Mouse (Mus musculus): ENCODE data around the gene Nisch. TPM values are rescaled to one million over a fixed set of nuclear protein-coding genes. Genes with fewer than 3 reads are reported as not detected.

Nisch gene
- polyA plus RNA-seq, 1 experiment from 2014 or later: 309 TPM

DNA sequence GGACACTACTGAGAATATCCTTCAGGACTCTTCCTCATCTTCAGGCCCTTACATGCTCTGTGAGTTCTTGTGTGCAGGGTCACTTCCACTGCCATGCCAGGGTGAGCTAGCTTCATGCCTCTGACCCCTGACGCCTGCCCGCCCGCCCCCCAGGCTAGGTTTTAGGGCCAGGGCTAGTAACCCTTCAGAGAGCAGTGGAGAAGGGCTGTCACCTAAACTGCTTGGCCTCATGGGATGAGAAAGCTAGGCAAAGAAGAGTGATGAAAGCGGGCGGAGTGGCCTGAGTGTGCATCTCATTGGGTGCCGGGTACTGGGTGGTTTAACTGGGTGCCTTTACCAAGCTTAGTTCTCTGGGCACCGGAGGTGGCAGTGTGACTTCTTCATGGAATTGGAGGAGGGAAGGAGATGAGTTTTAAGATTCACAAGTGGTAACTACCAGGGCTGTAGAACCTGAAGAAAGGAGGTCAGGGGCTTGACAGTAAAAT lies 84.2 kb downstream of the Nisch start:
- ATAC-seq (ENCODE audit: low FRiP score): no peak
- Histone ChIP-seq H3K27ac (no peak overlapping the region), H3K36me3 (replicated peaks; ENCODE audit: control insufficient read depth, insufficient read depth) (peaks cover 29% of the 10 kb centered on the region), H3K4me1 (replicated peaks; ENCODE audit: control insufficient read depth, insufficient read depth, low read length) (peaks cover 31% of the 10 kb centered on the region), H3K9me3 (ENCODE audit: control insufficient read depth, low read length) (no peaks in the 10 kb centered on the region), H3K27me3 (ENCODE audit: control insufficient read depth, insufficient read depth, low read length) (no peaks in the 10 kb centered on the region), H3K4me3 (replicated peaks; ENCODE audit: low read length) (peak overlapping the region; percentile 85), H3K4me2 (replicated peaks) (peak overlapping the region; percentile 62), H3K9ac (0 out of 2 replicates have a peak overlapping the region, but pooled peaks have one; percentile 78)
- no peak for DNase-seq (ENCODE audit: low spot score)
- WGBS: 84% methylated on average over 7 of the region's 7 CpGs

DNA sequence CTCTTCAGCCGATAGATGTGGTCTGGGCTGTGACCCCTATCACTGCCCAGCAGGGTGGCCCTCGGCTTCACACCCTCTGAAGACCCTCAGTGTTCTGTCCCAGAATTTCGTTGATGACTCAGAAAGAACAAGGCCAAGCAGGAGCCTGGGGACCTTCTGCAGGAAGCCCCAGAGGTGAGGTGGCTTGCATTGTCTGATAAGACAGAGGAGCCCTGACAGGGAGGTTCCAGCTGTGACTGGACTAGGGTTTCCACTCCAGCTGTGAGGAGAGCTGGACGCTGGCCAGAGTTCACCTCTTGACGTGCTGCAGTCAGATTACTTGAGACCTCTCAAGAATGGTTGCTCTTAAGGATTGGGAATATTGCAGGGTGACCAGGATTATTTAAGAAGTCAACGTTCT lies 84.7 kb downstream of the Nisch start:
- Histone ChIP-seq H3K9me3 (ENCODE audit: control insufficient read depth, low read length) (no peaks in the 10 kb centered on the region), H3K4me1 (replicated peaks; ENCODE audit: control insufficient read depth, insufficient read depth, low read length) (peaks cover 36% of the 10 kb centered on the region), H3K9ac (peak overlapping the region; percentile 78), H3K4me3 (replicated peaks; ENCODE audit: low read length) (peak overlapping the region; percentile 85), H3K27ac (no peak overlapping the region; the same call in 1 of the 2 replicates), H3K4me2 (replicated peaks) (peak overlapping the region; percentile 62), H3K36me3 (replicated peaks; ENCODE audit: control insufficient read depth, insufficient read depth) (peaks cover 24% of the 10 kb centered on the region), H3K27me3 (ENCODE audit: control insufficient read depth, insufficient read depth, low read length) (no peaks in the 10 kb centered on the region)
- ATAC-seq (ENCODE audit: low FRiP score): no peak
- 10% methylated on average over 6 of the region's 6 CpGs for WGBS
- DNase-seq (ENCODE audit: low spot score): no peak

DNA sequence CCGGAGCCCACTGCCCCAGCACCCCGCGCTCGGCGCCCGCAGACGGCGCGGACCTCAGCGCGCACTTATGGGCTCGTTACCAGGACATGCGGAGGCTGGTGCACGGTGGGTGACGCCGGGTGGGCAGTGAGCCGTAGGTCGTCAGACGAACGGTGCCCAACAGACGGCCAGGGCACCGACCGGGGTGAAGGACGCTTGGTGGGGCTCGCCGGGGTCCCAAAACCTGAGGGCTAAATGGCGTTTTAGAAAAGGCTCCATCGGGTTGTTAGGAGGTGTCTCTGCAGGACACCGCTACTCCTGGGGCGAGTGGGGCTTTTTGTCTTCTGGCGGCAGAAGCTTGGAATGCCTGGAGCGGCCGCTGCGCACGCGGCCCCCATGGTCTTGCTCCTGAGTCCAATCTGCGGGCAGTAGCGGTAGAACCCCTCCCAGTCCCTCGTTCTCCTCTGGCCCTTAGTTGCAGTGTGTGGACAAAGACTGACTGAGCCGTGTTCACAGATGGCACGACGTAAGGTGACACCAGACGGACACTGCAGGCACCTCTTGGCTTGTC lies 85.4 kb downstream of the Nisch start:
- WGBS: under 1% methylated on average over 43 of the region's 43 CpGs
- ATAC-seq (ENCODE audit: low FRiP score) (0 out of 2 replicates have a peak, but pooled peaks have one; percentile 3), DNase-seq (ENCODE audit: low spot score) (peak; percentile 50)
- no peaks in the 10 kb centered on the region for H3K27me3 ChIP-seq (ENCODE audit: control insufficient read depth, insufficient read depth, low read length)
- peak overlapping the region; percentile 62 for H3K4me2 ChIP-seq (replicated peaks)
- H3K36me3 ChIP-seq (replicated peaks; ENCODE audit: control insufficient read depth, insufficient read depth): peaks cover 17% of the 10 kb centered on the region
- H3K27ac ChIP-seq: peak overlapping the region; percentile 90
- H3K4me1 ChIP-seq (replicated peaks; ENCODE audit: control insufficient read depth, insufficient read depth, low read length): peaks cover 37% of the 10 kb centered on the region
- peak overlapping the region; percentile 85 for H3K4me3 ChIP-seq (replicated peaks; ENCODE audit: low read length)
- no peaks in the 10 kb centered on the region for H3K9me3 ChIP-seq (ENCODE audit: control insufficient read depth, low read length)
- H3K9ac ChIP-seq: peak overlapping the region; percentile 78

DNA sequence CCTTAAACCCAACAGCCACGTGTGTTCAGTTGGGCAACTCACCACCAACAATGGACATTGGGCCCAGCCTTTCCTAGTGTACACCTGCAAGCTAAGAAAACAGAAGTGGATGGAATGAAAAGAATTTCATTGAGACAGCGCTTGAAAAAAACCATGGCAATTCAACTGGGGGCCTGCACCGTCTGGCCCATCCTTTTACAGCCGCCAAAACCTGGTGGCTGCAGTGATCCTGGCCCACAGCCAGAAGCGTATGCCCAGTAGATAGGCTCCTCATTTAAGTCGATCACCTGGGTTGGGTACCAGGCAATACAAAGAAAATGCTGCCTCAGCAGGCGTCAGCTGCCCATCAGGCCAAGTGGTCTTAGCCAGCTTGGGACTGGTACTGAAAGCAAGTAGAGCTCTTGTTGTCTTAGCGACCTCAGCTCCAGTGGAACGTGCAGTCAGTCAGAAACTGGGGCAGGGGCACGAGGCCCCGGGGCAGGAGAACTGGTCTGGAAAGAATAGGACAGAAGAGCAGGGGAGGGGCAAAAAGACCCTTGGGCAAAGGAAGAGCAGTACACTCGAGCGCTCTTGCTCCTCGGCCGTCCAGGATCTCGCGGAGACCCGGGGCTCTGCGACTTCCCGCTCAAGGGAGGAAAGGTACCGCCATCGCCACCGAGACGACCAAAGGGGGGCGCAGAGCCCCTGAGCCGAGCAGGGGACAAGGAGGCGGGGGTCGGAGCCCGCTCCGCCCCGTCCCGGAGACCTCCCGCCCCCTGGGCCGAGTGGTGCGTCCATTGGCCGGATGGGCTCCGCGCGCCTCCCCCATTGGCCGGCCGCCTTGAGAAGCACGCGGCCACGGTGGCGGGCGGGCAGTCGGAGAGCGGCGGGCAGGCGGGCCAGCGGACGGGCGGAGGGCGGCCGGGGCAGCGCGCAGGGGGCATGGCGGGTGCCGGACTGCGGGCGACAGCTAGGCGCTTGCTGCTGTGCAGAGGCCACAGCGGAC lies 86.2 kb downstream of the Nisch start, which contains the start of gene Nt5dc2:
TSS of gene Nt5dc2 (plus strand) at position 818 of the 985 bp plus-strand sequence.
- peak; percentile 84 for ATAC-seq (ENCODE audit: low FRiP score)
- Histone ChIP-seq H3K9ac (peak within 1 kb of the TSS; percentile 78), H3K4me1 (replicated peaks; ENCODE audit: control insufficient read depth, insufficient read depth, low read length) (peaks cover 37% of the 10 kb centered on the region), H3K4me2 (replicated peaks) (peak within 1 kb of the TSS; percentile 62), H3K9me3 (ENCODE audit: control insufficient read depth, low read length) (no peaks in the 10 kb centered on the region), H3K27ac (peak within 1 kb of the TSS; percentile 90), H3K4me3 (replicated peaks; ENCODE audit: low read length) (peak within 1 kb of the TSS; percentile 85), H3K27me3 (ENCODE audit: control insufficient read depth, insufficient read depth, low read length) (no peaks in the 10 kb centered on the region), H3K36me3 (replicated peaks; ENCODE audit: control insufficient read depth, insufficient read depth) (peaks cover 12% of the 10 kb centered on the region)
- WGBS: 5% methylated on average over 44 of the region's 63 CpGs
- peak; percentile 84 for DNase-seq (ENCODE audit: low spot score)

DNA sequence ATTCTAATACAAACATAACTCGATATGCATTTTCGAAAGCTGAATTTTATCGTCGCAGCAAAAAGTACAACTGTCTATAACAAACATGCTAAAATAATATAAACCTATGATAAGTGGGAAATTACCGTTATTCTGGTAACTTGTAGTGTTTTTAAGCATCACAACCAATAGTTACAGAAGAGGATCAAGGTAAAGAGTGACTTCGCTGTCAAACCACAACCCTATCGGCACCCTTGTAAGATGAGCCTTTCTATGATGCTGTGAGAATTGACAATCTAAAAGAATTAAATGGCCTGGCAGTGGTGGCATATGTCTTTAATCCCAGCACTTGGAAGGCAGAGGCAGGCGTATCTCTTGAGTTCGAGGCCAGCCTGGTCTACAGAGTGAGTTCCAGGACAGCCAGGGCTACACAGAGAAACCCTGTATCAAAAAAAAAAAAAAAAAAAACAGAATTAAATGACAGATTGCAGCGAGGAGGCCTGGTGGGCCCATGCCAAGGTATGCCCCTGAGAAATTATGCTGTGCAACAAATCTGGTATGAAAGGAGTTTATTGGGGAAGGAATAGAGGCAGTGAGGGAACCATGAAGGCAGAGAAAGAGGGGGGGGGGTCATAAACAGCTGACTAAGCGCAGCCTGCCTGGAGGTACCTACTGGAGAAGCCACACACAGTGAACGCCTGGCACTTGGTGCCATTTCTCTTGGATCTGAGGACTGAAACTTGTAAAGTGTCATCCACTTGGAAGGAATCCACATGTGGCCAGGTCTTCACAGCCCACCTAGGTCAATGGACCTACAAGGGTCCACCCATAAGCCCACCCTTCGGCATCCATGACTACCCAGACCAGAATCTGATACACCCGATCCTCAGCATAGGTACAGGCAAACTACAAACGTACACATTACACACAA lies 87.2 kb downstream of the Nisch start:
- Histone ChIP-seq H3K4me2 (replicated peaks) (peak overlapping the region; percentile 62), H3K4me1 (replicated peaks; ENCODE audit: control insufficient read depth, insufficient read depth, low read length) (peaks cover 36% of the 10 kb centered on the region), H3K36me3 (replicated peaks; ENCODE audit: control insufficient read depth, insufficient read depth) (0 out of 2 replicates have a peak, but pooled peaks cover 5% of the 10 kb centered on the region), H3K27ac (peak overlapping the region; percentile 90), H3K27me3 (ENCODE audit: control insufficient read depth, insufficient read depth, low read length) (no peaks in the 10 kb centered on the region), H3K4me3 (replicated peaks; ENCODE audit: low read length) (peak overlapping the region; percentile 85), H3K9me3 (ENCODE audit: control insufficient read depth, low read length) (no peaks in the 10 kb centered on the region), H3K9ac (peak overlapping the region; percentile 48)
- 71% methylated on average over 15 of the region's 15 CpGs for WGBS
- DNase-seq (ENCODE audit: low spot score) (no peak), ATAC-seq (ENCODE audit: low FRiP score) (no peak)

DNA sequence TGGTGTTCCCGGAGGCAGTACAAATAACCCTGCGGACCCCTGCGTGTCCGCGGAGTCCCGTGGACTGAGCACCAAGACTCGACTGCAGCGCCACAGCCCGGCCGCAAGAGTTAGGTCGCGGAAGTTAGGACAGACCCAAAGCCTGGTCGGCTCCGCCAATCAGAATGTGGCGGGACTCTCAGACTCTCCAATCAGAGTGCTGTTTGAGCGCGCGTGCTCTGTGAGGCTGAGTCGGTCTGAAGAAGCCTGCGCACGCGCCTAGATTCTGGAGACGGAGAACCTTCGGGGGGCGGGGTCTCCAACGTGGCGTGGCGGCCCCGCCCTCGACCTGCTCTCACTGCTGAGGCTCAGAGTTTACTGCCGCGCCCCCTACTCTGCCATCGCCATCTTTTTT lies 87.9 kb downstream of the Nisch start, which contains the start of gene Smim4:
TSS of gene Smim4 (minus strand) at position 131 of the 394 bp plus-strand sequence.
- no peaks in the 10 kb centered on the region for H3K27me3 ChIP-seq (ENCODE audit: control insufficient read depth, insufficient read depth, low read length)
- peaks cover 10% of the 10 kb centered on the region; the same call in 1 of the 2 replicates for H3K36me3 ChIP-seq (replicated peaks; ENCODE audit: control insufficient read depth, insufficient read depth)
- peak within 1 kb of the TSS; percentile 46 for H3K4me3 ChIP-seq (replicated peaks; ENCODE audit: low read length)
- H3K27ac ChIP-seq: peak within 1 kb of the TSS; percentile 90
- H3K4me1 ChIP-seq (replicated peaks; ENCODE audit: control insufficient read depth, insufficient read depth, low read length): peaks cover 33% of the 10 kb centered on the region
- DNase-seq (ENCODE audit: low spot score): peak; percentile 98
- under 1% methylated on average over 33 of the region's 33 CpGs for WGBS
- H3K9me3 ChIP-seq (ENCODE audit: control insufficient read depth, low read length): no peaks in the 10 kb centered on the region
- ATAC-seq (ENCODE audit: low FRiP score): peak; percentile 95
- H3K4me2 ChIP-seq (replicated peaks): peak within 1 kb of the TSS; percentile 80
- H3K9ac ChIP-seq: peak within 1 kb of the TSS; percentile 68

DNA sequence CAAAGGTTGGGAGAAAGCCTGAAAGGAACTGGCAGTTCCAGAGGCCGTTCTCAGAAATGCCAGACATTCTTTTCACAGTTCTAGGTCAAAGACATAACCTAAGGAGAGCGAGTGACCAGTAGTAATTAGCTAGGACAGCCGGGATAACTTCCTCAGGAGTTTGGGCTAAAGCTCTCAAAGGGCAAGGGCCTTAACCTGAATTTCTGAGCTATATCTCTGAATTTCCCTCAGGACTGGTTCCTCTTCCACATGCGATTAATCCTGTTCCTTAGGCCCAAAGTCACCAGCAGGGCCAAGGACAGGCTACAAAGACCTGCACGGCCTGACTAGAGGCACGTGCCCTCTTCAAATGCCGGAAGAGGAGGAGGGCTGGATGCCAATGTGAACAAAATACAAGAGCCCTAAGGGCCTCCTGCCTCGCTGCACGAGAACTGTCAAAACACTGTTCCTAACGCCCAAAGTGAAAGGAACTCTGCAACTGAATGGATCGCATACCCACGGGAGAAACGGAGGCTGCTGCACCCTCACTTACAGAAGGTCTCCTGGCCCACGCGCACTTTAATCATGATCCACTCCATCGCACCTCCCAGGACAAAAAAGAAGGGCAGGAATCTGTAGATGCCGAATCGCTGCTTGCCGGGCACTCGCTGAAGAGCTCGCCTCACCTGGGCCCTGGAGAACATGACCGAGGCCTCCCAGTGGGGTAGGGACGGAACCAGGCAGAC lies 88.5 kb downstream of the Nisch start:
- Histone ChIP-seq H3K9ac (peak overlapping the region; percentile 68), H3K27ac (peak overlapping the region; percentile 48), H3K4me2 (replicated peaks) (peak overlapping the region; percentile 80), H3K27me3 (ENCODE audit: control insufficient read depth, insufficient read depth, low read length) (no peaks in the 10 kb centered on the region), H3K4me3 (replicated peaks; ENCODE audit: low read length) (peak overlapping the region; percentile 46), H3K36me3 (replicated peaks; ENCODE audit: control insufficient read depth, insufficient read depth) (peaks cover 16% of the 10 kb centered on the region), H3K9me3 (ENCODE audit: control insufficient read depth, low read length) (no peaks in the 10 kb centered on the region), H3K4me1 (replicated peaks; ENCODE audit: control insufficient read depth, insufficient read depth, low read length) (peaks cover 29% of the 10 kb centered on the region)
- no peak for ATAC-seq (ENCODE audit: low FRiP score)
- peak; percentile 52 for DNase-seq (ENCODE audit: low spot score)
- 2% methylated on average over 23 of the region's 23 CpGs for WGBS

DNA sequence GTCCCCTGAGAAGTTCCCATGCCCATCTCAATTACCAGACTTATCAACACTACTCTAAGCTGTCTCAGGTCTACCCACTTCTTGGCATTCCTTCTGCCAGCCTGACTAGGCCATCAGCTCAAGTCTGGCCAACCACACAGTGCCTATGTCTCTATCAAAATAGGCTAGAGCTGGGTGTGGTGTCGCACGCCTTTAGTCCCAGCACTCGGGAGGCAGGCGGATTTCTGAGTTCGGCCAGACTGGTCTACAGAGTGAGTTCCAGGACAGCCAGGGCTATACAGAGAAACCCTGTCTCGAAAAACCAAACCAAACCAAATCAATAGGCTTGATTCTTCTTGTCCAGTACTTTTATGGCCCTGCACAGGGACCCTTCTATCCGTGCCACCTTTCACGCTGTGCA lies 89.9 kb downstream of the Nisch start:
- H3K36me3 ChIP-seq (replicated peaks; ENCODE audit: control insufficient read depth, insufficient read depth): peaks cover 29% of the 10 kb centered on the region
- H3K4me2 ChIP-seq (replicated peaks): peak overlapping the region; percentile 25; the same call in 1 of the 2 replicates
- H3K9ac ChIP-seq: no peak overlapping the region
- H3K27me3 ChIP-seq (ENCODE audit: control insufficient read depth, insufficient read depth, low read length): no peaks in the 10 kb centered on the region
- ATAC-seq (ENCODE audit: low FRiP score) (no peak), DNase-seq (ENCODE audit: low spot score) (no peak)
- no peak overlapping the region for H3K27ac ChIP-seq
- no peak overlapping the region for H3K4me3 ChIP-seq (replicated peaks; ENCODE audit: low read length)
- H3K4me1 ChIP-seq (replicated peaks; ENCODE audit: control insufficient read depth, insufficient read depth, low read length): peaks cover 14% of the 10 kb centered on the region
- H3K9me3 ChIP-seq (ENCODE audit: control insufficient read depth, low read length): no peaks in the 10 kb centered on the region
- WGBS: 94% methylated on average over 8 of the region's 8 CpGs

Data from hindbrain, embryonic 14.5 days (tissue).